Mouse (Mus musculus): ENCODE results near the gene Nsmce1. TPM values are rescaled to one million over a fixed set of nuclear protein-coding genes. Genes with fewer than 3 reads are reported as not detected.

Nsmce1 gene
- polyA plus RNA-seq, 1 experiment from 2014 or later: 127 TPM

- DNase-seq (ENCODE audit: low spot score) (peak; percentile 95), ATAC-seq (replicated peaks; ENCODE audit: low FRiP score, low read depth) (peak; percentile 36)
- Histone ChIP-seq H3K27ac (peak overlapping the region; percentile 88), H3K9ac (ENCODE audit: low read depth, low read length) (no peak overlapping the region), H3K4me1 (replicated peaks; ENCODE audit: insufficient read depth, low read length) (peaks cover 26% of the 10 kb centered on the region), H3K4me3 (replicated peaks; ENCODE audit: low read depth, low read length) (no peak overlapping the region), H3K27me3 (ENCODE audit: insufficient read depth, low read length) (no peaks in the 10 kb centered on the region), H3K9me3 (replicated peaks; ENCODE audit: low read length) (no peaks in the 10 kb centered on the region), H3K4me2 (ENCODE audit: low read length) (no peak overlapping the region), H3K36me3 (ENCODE audit: insufficient read depth, low read length) (peaks cover 26% of the 10 kb centered on the region)
- peak; percentile 92 for TF ChIP-seq CTCF (IDR thresholded peaks at IDR 0.05; ENCODE audit: low read depth)
- WGBS: 23% methylated on average over 13 of the region's 13 CpGs
These were observed 19.2 kb downstream of the Nsmce1 start for GRCm38 (mm10) chr7:125471991-125472741.

- no peak for TF ChIP-seq CTCF (IDR thresholded peaks at IDR 0.05; ENCODE audit: low read depth)
- H3K9me3 ChIP-seq (replicated peaks; ENCODE audit: low read length): no peaks in the 10 kb centered on the region
- H3K27ac ChIP-seq: no peak overlapping the region
- no peak overlapping the region for H3K4me3 ChIP-seq (replicated peaks; ENCODE audit: low read depth, low read length)
- ATAC-seq (replicated peaks; ENCODE audit: low FRiP score, low read depth) (no peak), DNase-seq (ENCODE audit: low spot score) (no peak)
- no peak overlapping the region for H3K4me2 ChIP-seq (ENCODE audit: low read length)
- H3K27me3 ChIP-seq (ENCODE audit: insufficient read depth, low read length): no peaks in the 10 kb centered on the region
- H3K36me3 ChIP-seq (ENCODE audit: insufficient read depth, low read length): peaks cover 38% of the 10 kb centered on the region
- H3K4me1 ChIP-seq (replicated peaks; ENCODE audit: insufficient read depth, low read length): peaks cover 16% of the 10 kb centered on the region
- WGBS: 97% methylated on average over 4 of the region's 4 CpGs
- no peak overlapping the region for H3K9ac ChIP-seq (ENCODE audit: low read depth, low read length)
These were observed 20.5 kb downstream of the Nsmce1 start for GRCm38 (mm10) chr7:125470901-125471300.

- ATAC-seq (replicated peaks; ENCODE audit: low FRiP score, low read depth): no peak; the same call in 1 of the 2 replicates
- H3K4me2 ChIP-seq (ENCODE audit: low read length): no peak overlapping the region
- WGBS: 31% methylated on average over 5 of the region's 5 CpGs
- no peaks in the 10 kb centered on the region for H3K27me3 ChIP-seq (ENCODE audit: insufficient read depth, low read length)
- H3K36me3 ChIP-seq (ENCODE audit: insufficient read depth, low read length): peaks cover 44% of the 10 kb centered on the region
- H3K27ac ChIP-seq: no peak overlapping the region
- H3K9ac ChIP-seq (ENCODE audit: low read depth, low read length): no peak overlapping the region
- peak; percentile 95 for TF ChIP-seq CTCF (IDR thresholded peaks at IDR 0.05; ENCODE audit: low read depth)
- H3K4me1 ChIP-seq (replicated peaks; ENCODE audit: insufficient read depth, low read length): peaks cover 8% of the 10 kb centered on the region
- H3K9me3 ChIP-seq (replicated peaks; ENCODE audit: low read length): no peaks in the 10 kb centered on the region
- no peak overlapping the region for H3K4me3 ChIP-seq (replicated peaks; ENCODE audit: low read depth, low read length)
- peak; percentile 94 for DNase-seq (ENCODE audit: low spot score)
These were observed 21.5 kb downstream of the Nsmce1 start for GRCm38 (mm10) chr7:125469937-125470336.

GRCm38 (mm10) chr7:125462200-125462599 is 29.2 kb downstream of the Nsmce1 start:
- ATAC-seq (replicated peaks; ENCODE audit: low FRiP score, low read depth): no peak
- no peaks in the 10 kb centered on the region for H3K27me3 ChIP-seq (ENCODE audit: insufficient read depth, low read length)
- H3K4me2 ChIP-seq (ENCODE audit: low read length): no peak overlapping the region
- no peak overlapping the region for H3K9ac ChIP-seq (ENCODE audit: low read depth, low read length)
- 39% methylated on average over 2 of the region's 2 CpGs for WGBS
- H3K27ac ChIP-seq: no peak overlapping the region
- H3K9me3 ChIP-seq (replicated peaks; ENCODE audit: low read length): no peaks in the 10 kb centered on the region
- H3K4me3 ChIP-seq (replicated peaks; ENCODE audit: low read depth, low read length): no peak overlapping the region
- H3K4me1 ChIP-seq (replicated peaks; ENCODE audit: insufficient read depth, low read length): no peaks in the 10 kb centered on the region
- peaks cover 19% of the 10 kb centered on the region for H3K36me3 ChIP-seq (ENCODE audit: insufficient read depth, low read length)
- TF ChIP-seq CTCF (IDR thresholded peaks at IDR 0.05; ENCODE audit: low read depth): no peak
- no peak for DNase-seq (ENCODE audit: low spot score)

- H3K4me3 ChIP-seq (replicated peaks; ENCODE audit: low read depth, low read length): no peak overlapping the region
- no peak for TF ChIP-seq CTCF (IDR thresholded peaks at IDR 0.05; ENCODE audit: low read depth)
These were observed 37.7 kb downstream of the Nsmce1 start for GRCm38 (mm10) chr7:125453671-125454070.

GRCm38 (mm10) chr7:125451078-125451477 is 40.3 kb downstream of the Nsmce1 start:
- DNase-seq (ENCODE audit: low spot score) (no peak), ATAC-seq (replicated peaks; ENCODE audit: low FRiP score, low read depth) (no peak)
- WGBS: 84% methylated on average over 2 of the region's 2 CpGs

More at GRCm38 (mm10) chr7:125453671-125454070, 37.7 kb downstream of the Nsmce1 start:
- no peak overlapping the region for H3K9ac ChIP-seq (ENCODE audit: low read depth, low read length)
- DNase-seq (ENCODE audit: low spot score) (no peak), ATAC-seq (replicated peaks; ENCODE audit: low FRiP score, low read depth) (no peak)
- H3K27ac ChIP-seq: no peak overlapping the region
- no peak overlapping the region for H3K4me2 ChIP-seq (ENCODE audit: low read length)
- H3K27me3 ChIP-seq (ENCODE audit: insufficient read depth, low read length): no peaks in the 10 kb centered on the region
- no peaks in the 10 kb centered on the region for H3K4me1 ChIP-seq (replicated peaks; ENCODE audit: insufficient read depth, low read length)
- H3K36me3 ChIP-seq (ENCODE audit: insufficient read depth, low read length): peaks cover 9% of the 10 kb centered on the region
- WGBS: 99% methylated on average over 4 of the region's 4 CpGs
- H3K9me3 ChIP-seq (replicated peaks; ENCODE audit: low read length): no peaks in the 10 kb centered on the region

More at GRCm38 (mm10) chr7:125451078-125451477, 40.3 kb downstream of the Nsmce1 start:
- Histone ChIP-seq H3K27ac (no peak overlapping the region), H3K4me2 (ENCODE audit: low read length) (no peak overlapping the region), H3K4me3 (replicated peaks; ENCODE audit: low read depth, low read length) (no peak overlapping the region), H3K9me3 (replicated peaks; ENCODE audit: low read length) (no peaks in the 10 kb centered on the region), H3K27me3 (ENCODE audit: insufficient read depth, low read length) (no peaks in the 10 kb centered on the region), H3K4me1 (replicated peaks; ENCODE audit: insufficient read depth, low read length) (no peaks in the 10 kb centered on the region), H3K9ac (ENCODE audit: low read depth, low read length) (no peak overlapping the region), H3K36me3 (ENCODE audit: insufficient read depth, low read length) (0 out of 2 replicates have a peak, but pooled peaks cover under 1% of the 10 kb centered on the region)
- TF ChIP-seq CTCF (IDR thresholded peaks at IDR 0.05; ENCODE audit: low read depth): no peak
